In the genomic region with DNA sequence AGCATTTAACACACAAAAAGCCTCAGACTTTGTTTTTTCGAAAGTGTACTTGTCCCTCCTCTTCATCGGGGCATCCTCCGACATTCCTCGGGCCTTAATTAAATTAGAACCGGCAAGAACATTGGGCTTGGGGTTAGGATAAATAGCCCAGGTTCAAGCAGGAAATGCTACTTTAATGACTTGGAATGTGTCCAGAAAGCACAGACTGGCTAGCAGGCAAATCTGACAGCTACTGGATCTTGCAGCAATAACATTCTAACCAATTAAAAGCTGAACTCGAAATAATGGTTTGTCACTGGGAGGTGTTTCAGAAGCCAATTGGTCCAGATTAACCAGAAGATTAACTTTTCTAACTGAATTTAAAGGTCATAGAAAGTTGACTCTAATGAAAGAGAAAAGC, we compare ENCODE assay signal across 20 mouse cellular contexts.
A peak's percentile ranks its signal among the peaks of the same experiment; 100 is the strongest.
DNase-seq lines count a peak whose midpoint lies in the region; ATAC-seq and TF ChIP-seq lines count a peak whose summit lies in the region.
"Had no signal": no experiment of that assay in that cellular context is flagged by ENCODE, and none has a peak within 500 bp of the region (broad histone marks: within the 10 kb centered on the region; RNA-seq: fewer than 3 reads in every experiment).

No protein-coding gene starts in this region.

- TF ChIP-seq CTCF in kidney, postnatal 0 days (IDR thresholded peaks at IDR 0.05; ENCODE audit: low read depth), result no peak

- ATAC-seq in hindbrain, embryonic 14.5 days (ENCODE audit: low FRiP score), result no peak
- no peak for ATAC-seq in hindbrain, embryonic 16.5 days
- no peak for ATAC-seq in kidney, postnatal 0 days (replicated peaks; ENCODE audit: low FRiP score, low read depth)
- ATAC-seq: midbrain, embryonic 15.5 days had no signal

- no peak overlapping the region for H3K27ac ChIP-seq in hindbrain, embryonic 14.5 days
- H3K27ac ChIP-seq in hindbrain, embryonic 16.5 days (ENCODE audit: low read depth, low read length), result no peak overlapping the region
- H3K27ac ChIP-seq in kidney, postnatal 0 days, result no peak overlapping the region
- H3K27ac ChIP-seq: embryonic facial prominence, embryonic 13.5 days; hindbrain, embryonic 15.5 days; limb, embryonic 10.5 days; liver, embryonic 14.5 days; midbrain, embryonic 15.5 days; neural tube, embryonic 13.5 days had no signal

- no peak overlapping the region for H3K4me2 ChIP-seq in hindbrain, embryonic 14.5 days (replicated peaks)
- H3K4me2 ChIP-seq in hindbrain, embryonic 16.5 days (ENCODE audit: low read length), result no peak overlapping the region
- H3K4me2 ChIP-seq in kidney, postnatal 0 days (ENCODE audit: low read length), result no peak overlapping the region
- H3K4me2 ChIP-seq: embryonic facial prominence, embryonic 13.5 days; hindbrain, embryonic 15.5 days; midbrain, embryonic 15.5 days; neural tube, embryonic 13.5 days had no signal

- 45% methylated on average over 6 of the region's 6 CpGs for WGBS in hindbrain, embryonic 14.5 days
- 41% methylated on average over 6 of the region's 6 CpGs for WGBS in hindbrain, embryonic 16.5 days
- 12% methylated on average over 6 of the region's 6 CpGs for WGBS in kidney, postnatal 0 days

- no peaks in the 10 kb centered on the region for H3K4me1 ChIP-seq in hindbrain, embryonic 14.5 days (replicated peaks; ENCODE audit: control insufficient read depth, insufficient read depth, low read length)
- H3K4me1 ChIP-seq in hindbrain, embryonic 16.5 days (ENCODE audit: control insufficient read depth, insufficient read depth, low read depth, low read length), result no peaks in the 10 kb centered on the region
- H3K4me1 ChIP-seq in kidney, postnatal 0 days (replicated peaks; ENCODE audit: insufficient read depth, low read length), result no peaks in the 10 kb centered on the region
- H3K4me1 ChIP-seq: embryonic facial prominence, embryonic 13.5 days; hindbrain, embryonic 15.5 days; neural tube, embryonic 13.5 days had no signal

- H3K9me3 ChIP-seq in hindbrain, embryonic 14.5 days (ENCODE audit: control insufficient read depth, low read length), result no peaks in the 10 kb centered on the region
- no peaks in the 10 kb centered on the region for H3K9me3 ChIP-seq in hindbrain, embryonic 16.5 days (ENCODE audit: control insufficient read depth, low read length)
- no peaks in the 10 kb centered on the region for H3K9me3 ChIP-seq in kidney, postnatal 0 days (replicated peaks; ENCODE audit: low read length)
- H3K9me3 ChIP-seq: embryonic facial prominence, embryonic 13.5 days; G1E; hindbrain, embryonic 15.5 days; limb, embryonic 10.5 days; midbrain, embryonic 15.5 days; neural tube, embryonic 13.5 days had no signal

- H3K4me3 ChIP-seq in hindbrain, embryonic 14.5 days (replicated peaks; ENCODE audit: low read length), result no peak overlapping the region
- no peak overlapping the region for H3K4me3 ChIP-seq in hindbrain, embryonic 16.5 days (ENCODE audit: low read length)
- H3K4me3 ChIP-seq in kidney, postnatal 0 days (replicated peaks; ENCODE audit: low read depth, low read length), result no peak overlapping the region
- H3K4me3 ChIP-seq: embryonic facial prominence, embryonic 13.5 days; hindbrain, embryonic 15.5 days; limb, embryonic 10.5 days; midbrain, embryonic 15.5 days; neural tube, embryonic 13.5 days had no signal

- no peak overlapping the region for H3K9ac ChIP-seq in hindbrain, embryonic 14.5 days
- H3K9ac ChIP-seq in hindbrain, embryonic 16.5 days (ENCODE audit: low read depth, low read length), result no peak overlapping the region
- no peak overlapping the region for H3K9ac ChIP-seq in kidney, postnatal 0 days (ENCODE audit: low read depth, low read length)
- H3K9ac ChIP-seq: embryonic facial prominence, embryonic 13.5 days; hindbrain, embryonic 15.5 days; liver, embryonic 14.5 days; midbrain, embryonic 15.5 days; neural tube, embryonic 13.5 days had no signal

- DNase-seq in hindbrain, embryonic 14.5 days (ENCODE audit: low spot score), result peak; percentile 37
- peak; percentile 74 for DNase-seq in Muller cell, postnatal 12 days (ENCODE audit: inconsistent ontology term)
- peak; percentile 11 for DNase-seq in embryo, embryonic 11 days
- DNase-seq in kidney, postnatal 0 days (ENCODE audit: low spot score), result peak; percentile 75
- no peak for DNase-seq in gastrocnemius, postnatal 25 days
- DNase-seq in MN1 (ENCODE audit: low spot score), result no peak
- DNase-seq: adrenal gland, postnatal 36 days; heart, adult 18-20 months; lung, postnatal 36 days; right cerebral cortex, adult 18-20 months; spleen, adult 18-20 months; thymus, postnatal 4 days had no signal

- H3K27me3 ChIP-seq in hindbrain, embryonic 14.5 days (ENCODE audit: control insufficient read depth, insufficient read depth, low read length), result no peaks in the 10 kb centered on the region
- no peaks in the 10 kb centered on the region for H3K27me3 ChIP-seq in hindbrain, embryonic 16.5 days (replicated peaks; ENCODE audit: control insufficient read depth, insufficient read depth, low read length)
- H3K27me3 ChIP-seq in kidney, postnatal 0 days (ENCODE audit: insufficient read depth, low read length), result no peaks in the 10 kb centered on the region
- H3K27me3 ChIP-seq: embryonic facial prominence, embryonic 13.5 days; hindbrain, embryonic 15.5 days; midbrain, embryonic 15.5 days; neural tube, embryonic 13.5 days had no signal

- H3K36me3 ChIP-seq in hindbrain, embryonic 14.5 days (replicated peaks; ENCODE audit: control insufficient read depth, insufficient read depth), result no peaks in the 10 kb centered on the region
- no peaks in the 10 kb centered on the region for H3K36me3 ChIP-seq in hindbrain, embryonic 16.5 days (ENCODE audit: control insufficient read depth, insufficient read depth, low read length)
- H3K36me3 ChIP-seq in kidney, postnatal 0 days (ENCODE audit: insufficient read depth, low read length), result no peaks in the 10 kb centered on the region
- H3K36me3 ChIP-seq: embryonic facial prominence, embryonic 13.5 days; G1E; hindbrain, embryonic 15.5 days; limb, embryonic 10.5 days; midbrain, embryonic 15.5 days; neural tube, embryonic 13.5 days had no signal

Comparison
In these comparisons a context has a peak if more than half of its experiments do, and no peak if none do; other contexts are left out.
1. DNase-seq: peak in hindbrain, embryonic 14.5 days (single experiment), Muller cell, postnatal 12 days (single experiment), embryo, embryonic 11 days (single experiment) and kidney, postnatal 0 days (single experiment); none in gastrocnemius, postnatal 25 days (single experiment) and MN1 (single experiment).